Mouse (Mus musculus) MEL-GATA-1-ER (cell line): ENCODE results near the gene Nfatc3.

Experiments
- DNase-seq: peaks from one replicate; pipeline ENCODE4 v3.0.0-alpha.2; 2012; ENCODE audit warnings: low read depth; ENCODE audit errors: extremely low read depth

Nfatc3 gene

DNA sequence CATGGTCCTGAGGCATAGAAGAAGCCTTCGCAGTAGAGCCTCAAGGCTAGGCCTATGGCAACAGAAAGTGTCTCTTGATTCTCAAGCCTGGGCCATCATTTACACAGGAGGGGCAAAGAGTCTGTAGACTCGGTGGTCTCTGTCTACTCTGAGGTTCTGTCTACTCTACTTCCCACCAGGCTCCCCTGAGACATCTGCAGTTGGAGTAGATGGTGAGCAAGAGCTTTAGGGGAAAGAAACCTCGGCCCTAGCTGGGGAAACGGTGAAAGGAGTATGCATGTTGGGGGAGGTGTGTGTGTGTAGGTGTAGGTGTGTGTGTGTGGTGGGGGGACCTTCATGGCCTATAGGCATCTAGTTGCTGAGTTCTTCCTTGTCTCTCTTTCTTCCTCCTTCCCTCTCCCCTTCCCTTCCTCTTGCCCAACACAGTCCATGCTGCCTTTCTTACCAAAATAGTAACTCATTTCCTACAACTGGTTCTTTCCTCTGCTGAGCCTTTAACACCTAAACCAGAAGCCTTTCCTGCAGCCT is 2.1 kb upstream of the Nfatc3 start:
- DNase-seq = no peak

DNA sequence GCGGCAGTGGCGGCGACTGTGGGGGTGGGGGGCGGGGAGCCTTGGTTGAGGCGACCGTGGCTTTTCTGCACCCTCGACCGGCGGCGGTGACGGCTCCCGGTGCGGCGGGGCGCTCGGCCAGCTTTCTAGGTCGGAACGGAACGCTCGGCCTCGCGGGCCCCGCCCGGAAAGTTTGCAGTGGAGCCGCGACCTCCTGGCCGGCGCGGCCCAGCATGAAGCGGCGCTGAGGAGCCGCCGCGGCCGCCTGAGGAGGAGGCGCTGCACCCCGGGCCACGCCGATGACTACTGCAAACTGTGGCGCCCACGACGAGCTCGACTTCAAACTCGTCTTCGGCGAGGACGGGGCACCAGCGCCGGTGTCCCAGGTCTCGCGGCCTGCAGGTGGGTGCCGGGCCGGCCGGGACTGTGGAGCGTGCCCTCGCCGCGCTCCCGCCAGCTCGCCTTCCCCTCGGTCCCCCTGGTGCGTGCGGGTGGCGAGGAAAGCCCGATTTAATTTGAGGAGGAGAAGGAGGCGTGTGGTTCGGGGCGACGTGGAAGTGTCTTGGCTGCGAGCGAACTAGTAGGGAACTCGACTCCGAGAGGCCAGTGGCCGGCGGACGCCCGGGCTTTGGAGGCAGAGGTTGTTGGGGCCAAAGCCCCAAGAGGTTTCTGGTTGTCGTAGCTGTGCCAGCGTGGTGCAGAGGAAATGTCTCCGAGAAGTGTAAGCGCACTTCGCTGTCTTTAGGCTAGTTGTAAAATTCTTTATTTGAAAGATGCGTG is 1.2 kb downstream of the Nfatc3 start:
- DNase-seq = no peak

DNA sequence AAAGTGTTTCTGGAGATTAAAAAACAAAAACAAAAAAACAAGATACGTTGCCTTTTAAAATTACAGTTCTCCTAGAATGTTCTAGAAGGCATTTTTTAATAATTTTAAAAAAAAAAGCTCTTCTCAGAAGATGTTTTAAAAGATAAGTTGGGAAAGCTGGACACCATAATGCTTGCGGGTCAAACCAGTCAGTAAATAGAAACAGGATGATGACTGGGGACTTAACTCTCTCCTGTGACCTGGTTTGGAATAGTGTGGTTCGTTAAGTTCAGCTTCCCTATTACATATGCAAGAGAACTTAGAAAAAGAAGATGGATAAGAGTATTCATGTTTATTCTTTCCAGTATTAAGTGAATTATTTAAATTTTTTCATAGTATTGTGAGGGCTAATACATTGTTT is 1.9 kb downstream of the Nfatc3 start:
- no peak for DNase-seq

DNA sequence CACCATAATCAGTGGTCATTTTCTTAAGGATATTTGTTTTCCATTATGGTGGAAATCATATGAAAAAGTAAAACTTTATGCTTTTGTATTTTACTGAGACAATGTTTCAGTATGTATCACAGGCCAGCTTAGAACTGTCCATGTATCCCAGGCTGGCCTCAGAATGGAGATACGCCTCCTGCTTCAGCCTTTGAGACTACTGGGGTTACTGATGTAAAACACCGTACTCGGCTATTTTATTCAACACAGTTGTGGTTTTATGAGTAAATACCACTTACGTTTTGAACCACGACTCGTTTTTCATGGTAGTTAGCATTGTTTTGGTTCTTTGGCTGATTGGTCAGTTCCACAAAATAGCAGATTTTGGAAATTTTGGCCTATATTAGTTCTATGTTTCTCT is 3.0 kb downstream of the Nfatc3 start:
- no peak for DNase-seq

DNA sequence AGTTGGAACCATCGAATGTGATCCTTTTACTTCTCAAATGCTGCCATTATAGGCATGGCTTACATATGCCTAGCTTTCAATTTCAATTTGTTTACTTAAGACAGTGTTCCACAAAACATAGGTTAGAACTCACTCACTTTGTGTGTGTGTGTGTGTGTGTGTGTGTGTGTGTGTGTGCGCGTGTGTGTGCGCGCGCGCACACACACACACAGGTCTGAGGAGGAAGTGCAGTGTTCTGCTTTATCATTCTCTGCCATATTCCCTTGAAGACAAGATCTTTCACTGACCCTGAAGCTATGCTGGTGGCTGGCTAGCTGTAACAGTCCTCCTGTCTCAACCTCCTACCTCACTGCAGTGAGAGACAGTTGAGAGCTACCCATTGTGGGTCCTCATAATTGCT is 4.4 kb downstream of the Nfatc3 start:
- DNase-seq = peak; percentile 51

DNA sequence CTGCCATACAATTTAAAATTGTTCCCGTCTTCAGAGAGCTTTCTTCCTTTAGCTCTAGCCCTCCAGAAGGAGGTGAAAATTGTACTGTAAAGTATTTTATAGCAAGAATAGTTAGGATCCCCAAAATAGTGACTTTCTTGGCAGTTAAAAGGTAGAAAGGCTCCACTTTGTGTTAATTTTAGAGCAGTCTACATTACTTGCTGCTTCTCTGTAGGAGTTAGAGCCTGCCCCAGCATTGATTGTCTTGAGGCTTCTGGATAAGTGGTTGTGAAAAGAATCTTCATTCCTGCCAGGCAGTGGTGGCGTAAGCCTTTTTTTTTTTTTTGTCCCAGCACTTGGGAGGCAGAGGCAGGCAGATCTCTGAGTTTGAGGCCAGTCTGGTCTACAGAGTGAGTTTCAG is 8.1 kb downstream of the Nfatc3 start:
- DNase-seq = no peak

DNA sequence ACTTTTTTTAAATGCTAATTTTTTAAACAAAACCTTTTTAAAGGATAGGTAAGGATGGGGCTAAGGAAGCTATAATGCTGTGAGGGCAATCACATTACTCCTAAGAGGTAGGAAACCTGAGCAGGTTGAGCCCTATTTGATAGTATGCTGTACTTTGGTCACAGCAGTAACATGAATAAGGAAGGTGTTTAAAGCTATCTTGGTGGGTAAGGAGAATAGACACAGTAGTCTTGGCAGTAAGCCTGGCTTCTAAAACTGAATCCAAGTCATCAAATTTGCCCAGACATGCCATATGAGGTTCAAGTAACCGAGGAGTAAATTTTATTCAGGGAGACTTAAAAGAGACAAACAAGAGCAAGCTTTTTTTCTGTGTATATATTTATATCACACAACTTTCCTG is 10.9 kb downstream of the Nfatc3 start:
- DNase-seq = no peak

DNA sequence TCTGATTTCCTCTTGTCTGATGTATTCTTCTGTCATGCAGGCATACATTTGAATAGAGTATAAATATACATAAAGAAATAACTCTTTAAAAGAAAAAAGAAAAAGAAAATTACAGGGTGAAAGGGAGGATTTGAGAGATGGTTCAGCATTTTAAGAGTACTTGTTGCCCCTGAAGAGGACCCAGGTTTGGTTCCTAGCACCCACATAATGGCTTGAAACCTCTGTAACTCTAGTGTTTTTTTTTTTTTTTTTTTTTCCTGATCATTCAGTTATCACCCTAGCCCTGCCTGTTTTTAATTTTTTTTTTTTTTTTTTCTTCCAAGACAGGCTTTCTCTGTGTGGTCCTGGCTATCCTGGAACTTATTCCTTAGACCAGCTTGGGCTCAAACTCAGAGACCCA is 13.5 kb downstream of the Nfatc3 start:
- DNase-seq = no peak

DNA sequence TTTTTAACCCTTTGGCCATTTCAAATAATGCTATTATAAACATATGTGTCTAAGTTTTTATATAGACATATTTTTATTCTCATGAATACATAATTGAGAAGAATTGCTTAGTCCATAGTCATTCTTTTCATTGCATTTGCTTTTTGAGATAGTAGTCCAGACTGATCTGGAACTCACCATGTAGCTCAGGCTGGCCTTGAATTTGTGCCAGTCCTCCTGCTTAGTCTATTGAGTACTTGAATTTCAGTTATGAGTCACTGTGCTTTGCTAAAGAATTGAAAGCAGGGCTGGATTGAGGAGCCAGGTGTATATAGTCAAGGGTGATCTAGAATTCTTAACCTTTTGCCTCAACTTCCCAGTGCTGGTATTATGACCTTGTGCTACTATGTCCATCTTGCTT is 15.6 kb downstream of the Nfatc3 start:
- no peak for DNase-seq

DNA sequence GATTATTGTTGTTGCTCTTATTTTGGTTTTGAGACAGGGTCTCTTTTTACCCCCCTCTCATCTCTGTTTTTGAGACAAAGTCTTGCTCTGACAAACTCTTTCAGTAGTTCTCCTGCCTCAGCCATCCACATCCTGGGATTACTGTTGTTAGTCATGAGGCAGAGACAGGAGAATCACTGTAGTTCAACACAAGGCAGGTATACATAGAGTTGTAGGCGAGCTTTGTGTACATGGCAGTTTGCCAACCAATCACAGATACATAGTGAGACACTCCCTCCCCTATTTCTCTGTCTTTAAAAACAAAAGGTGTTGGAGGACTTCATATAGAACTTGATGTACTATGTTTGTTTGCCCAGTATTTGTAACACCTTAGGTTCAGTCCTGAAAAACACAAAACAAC is 16.0 kb downstream of the Nfatc3 start:
- DNase-seq = no peak

DNA sequence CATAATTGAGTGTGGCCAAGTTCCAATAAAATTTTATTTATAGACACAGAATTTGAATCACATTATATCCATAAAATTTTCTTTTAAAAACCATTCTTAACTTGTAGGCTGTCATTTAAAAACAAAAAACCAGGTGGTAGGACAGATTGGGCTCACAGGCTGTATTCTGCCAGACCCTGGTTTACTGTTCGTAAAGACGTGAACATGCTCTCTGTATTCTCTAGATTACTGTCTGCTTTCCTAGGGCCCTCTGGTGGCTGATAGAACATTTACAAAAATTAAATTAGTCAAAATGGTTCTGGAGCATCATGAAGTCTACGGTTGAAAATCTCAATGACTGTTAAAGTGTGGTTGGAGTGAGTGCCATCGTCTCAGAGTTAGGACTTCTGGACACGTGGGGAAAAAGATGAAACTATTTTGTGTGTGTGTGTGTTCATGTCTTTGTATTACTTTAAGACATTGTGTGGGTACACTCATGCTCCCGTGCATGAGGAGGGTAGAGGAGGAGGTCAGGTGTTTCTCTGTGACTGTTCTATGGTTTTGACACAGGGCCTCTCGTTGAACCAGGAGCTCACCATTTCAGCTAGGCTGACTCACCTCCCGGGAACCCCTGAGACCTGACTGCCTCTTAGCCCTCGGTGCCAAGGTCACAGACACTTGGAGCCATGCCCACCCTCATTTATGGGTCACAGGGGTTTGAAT is 16.7 kb downstream of the Nfatc3 start:
- DNase-seq = no peak

DNA sequence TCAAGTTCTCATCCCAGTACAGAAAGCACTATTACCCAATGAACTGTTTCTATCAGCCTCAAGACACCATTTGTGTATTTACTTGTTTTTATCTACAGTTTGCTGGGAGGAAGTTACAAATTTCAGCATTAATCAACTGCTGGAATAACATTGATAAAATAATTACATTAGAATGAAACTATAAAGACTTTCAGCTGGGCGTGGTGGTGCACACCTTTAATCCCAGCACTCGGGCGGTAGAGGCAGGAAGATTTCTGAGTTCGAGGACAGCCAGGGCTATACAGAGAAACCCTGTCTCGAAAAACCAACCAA is 17.2 kb downstream of the Nfatc3 start:
- DNase-seq = no peak

DNA sequence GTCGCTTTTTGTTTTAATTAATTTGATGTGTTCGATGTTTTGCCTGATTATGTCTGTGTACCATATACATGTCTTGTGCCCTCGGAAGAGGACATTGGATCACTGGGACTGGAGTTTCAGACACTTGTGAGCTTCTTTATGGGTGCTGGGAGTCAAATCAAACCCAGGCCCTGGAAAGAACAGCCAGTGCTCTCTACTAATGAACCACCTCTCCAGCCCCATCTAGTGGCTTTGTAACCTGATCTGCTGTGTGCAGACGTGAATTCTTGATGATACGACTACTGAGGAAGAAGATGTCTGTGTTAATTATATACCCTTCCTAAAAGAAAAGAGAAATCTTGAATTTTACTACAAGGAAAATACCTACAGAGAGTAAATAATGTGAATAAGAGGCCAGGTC is 18.0 kb downstream of the Nfatc3 start:
- no peak for DNase-seq

DNA sequence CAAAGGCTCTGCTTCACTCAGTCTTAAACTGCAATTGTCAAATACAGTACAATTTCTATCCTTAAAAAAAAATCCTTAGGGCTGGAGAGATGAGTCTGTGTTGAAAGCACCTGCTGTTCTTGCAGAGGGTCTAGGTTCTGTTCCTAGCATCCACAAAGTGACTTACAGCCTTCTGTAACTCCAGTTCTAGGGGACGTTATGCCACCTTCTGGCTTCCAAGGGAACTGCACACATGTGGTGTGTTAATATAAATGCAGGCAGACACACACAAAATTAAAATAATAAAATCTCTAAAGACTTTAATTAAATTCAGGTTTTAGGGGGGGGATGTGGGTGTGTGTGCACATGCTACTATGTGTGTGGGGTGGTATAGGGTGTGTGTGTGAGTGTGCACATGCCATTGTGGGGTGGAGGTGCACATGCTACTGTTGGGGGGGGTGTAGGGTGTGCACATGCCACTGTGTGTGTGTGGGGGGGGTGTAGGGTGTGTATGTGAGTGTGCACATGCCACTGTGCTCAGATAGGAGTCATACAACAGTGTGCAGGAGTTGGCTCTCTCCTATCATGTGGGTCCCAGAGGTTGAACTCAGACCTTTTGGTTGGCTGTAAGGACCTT is 18.9 kb downstream of the Nfatc3 start:
- DNase-seq = no peak

DNA sequence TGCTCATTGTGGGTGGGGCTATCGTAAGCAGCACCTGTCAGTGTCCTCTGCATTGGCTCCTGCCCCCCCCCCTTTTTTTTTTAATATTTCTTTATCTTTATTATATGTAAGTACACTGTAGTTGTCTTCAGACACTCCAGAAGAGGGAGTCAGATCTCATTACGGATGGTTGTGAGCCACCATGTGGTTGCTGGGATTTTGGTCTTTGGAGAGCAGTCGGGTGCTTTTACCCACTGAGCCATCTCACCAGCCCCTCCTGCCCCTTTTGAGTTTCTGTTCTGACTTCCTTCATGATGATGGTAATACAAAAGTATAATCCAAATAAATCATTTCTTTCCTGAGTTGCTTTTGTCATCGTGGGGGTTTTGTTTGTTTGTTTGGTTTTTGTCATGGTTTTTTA is 43.7 kb downstream of the Nfatc3 start:
- no peak for DNase-seq

DNA sequence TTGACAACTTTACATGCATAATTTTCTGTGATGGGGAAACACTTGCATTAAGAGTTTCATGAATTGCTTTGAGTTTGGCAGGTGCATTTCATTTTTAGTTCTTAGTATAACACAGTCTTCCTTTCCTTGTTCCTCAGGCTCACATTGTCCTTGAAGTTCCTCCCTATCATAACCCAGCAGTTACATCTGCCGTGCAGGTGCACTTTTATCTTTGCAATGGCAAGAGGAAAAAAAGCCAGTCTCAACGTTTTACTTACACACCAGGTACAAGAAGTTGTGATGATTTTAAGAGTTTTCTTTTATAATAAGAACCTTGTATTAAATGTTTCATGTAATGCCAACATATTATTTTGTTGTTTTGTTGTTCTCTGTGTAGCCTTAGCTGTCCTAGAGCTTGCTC is 45.2 kb downstream of the Nfatc3 start:
- no peak for DNase-seq

DNA sequence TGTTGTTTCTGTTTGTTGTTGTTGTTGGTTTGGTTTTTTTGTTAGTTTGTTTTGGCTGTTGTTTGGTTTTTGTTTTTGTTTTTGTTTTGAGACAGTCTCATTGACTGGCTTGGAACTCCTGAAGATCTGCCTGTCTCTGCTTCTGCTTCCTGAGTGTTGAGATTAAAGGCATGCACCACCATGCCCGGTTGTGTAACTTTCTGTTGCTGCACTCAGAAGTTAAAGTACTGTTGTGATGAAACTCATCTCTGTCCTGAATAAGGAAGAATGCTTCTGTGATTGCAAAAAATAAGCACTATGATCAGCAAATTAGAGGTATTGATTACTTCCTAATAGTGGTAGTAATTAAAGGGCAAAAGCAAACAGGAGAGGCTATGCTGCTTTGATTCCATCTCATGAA is 47.6 kb downstream of the Nfatc3 start:
- no peak for DNase-seq

DNA sequence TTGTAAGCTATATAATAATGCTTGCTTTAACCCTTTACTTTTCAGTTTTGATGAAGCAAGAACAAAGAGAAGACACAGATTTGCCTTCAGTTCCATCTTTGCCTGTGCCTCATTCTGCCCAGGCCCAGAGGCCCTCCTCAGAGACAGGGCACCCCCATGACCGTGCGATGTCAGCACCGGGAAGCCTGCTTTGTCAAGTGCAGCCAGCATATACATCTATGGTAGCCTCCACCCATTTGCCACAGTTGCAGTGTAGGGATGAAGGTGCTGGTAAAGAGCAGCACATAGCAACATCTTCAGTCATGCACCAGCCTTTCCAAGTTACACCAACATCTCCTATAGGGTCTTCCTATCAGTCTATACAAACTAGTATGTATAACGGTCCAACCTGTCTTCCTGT is 49.4 kb downstream of the Nfatc3 start:
- no peak for DNase-seq

DNA sequence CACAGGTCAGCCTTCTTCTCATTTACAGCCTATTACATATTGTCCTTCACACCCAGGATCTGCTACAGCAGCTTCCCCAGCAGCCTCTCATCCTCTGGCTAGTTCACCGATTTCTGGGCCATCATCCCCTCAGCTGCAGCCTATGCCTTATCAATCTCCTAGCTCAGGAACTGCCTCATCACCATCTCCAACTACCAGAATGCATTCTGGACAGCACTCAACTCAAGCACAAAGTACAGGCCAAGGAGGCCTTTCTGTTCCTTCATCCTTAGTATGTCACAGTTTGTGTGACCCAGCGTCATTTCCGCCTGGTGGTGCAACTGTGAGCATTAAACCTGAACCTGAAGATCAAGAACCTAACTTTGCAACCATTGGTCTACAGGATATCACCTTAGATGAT is 50.1 kb downstream of the Nfatc3 start:
- no peak for DNase-seq

DNA sequence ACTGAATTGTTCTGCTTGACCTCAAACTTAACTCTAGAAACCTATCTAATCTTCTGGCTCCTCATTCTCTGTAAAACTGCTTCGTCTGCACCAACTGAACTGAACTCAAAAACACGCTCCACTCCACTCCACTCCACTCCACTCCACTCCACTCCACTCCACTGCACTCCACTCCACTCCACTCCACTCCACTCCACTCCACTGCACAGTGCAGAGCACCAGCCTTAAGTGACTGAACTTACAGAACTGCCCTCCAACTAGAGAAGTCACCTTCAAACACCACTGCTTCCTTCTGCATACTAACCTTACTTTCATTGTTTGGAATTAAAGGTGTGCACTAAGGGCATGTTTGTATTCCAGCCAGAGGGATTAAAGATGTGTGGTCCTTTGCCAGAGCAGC is 53.4 kb downstream of the Nfatc3 start:
- DNase-seq = no peak

DNA sequence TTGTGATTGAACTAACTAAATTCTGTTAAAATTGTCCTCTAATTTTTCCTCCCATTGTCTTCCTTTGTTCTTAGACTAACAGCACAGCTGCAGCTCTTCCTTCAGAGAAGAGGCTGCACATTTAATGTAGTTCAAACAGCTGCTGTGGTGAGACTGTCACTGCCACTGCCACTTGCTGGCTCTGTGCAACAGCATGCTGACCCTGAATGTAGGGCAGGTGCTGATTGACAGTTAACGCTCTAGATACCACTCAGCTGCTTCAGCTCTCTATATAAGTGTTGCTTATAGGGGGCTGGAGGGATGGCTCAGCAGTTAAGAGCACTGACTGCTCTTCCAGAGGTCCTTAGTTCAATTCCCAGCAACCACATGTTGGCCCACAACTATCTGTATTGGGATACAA is 53.9 kb downstream of the Nfatc3 start:
- no peak for DNase-seq

DNA sequence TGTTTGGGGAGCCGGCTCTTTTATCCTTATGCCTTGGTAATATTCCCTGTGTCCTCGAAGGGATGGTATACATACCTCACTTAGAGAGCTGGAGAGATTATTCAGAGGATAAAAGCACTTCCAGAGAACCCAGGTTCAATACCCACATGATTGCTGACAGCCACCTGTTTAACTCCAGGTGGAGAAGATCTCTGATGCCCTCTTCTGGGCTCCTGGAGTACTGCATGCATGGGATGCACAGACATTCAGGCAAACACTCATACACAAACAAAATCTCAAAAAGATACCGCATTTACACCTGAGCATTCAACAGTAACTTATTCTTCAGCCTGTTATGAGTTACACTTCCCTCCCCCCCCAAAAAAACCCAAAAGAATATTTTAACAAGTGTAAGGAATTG is 57.3 kb downstream of the Nfatc3 start:
- no peak for DNase-seq

DNA sequence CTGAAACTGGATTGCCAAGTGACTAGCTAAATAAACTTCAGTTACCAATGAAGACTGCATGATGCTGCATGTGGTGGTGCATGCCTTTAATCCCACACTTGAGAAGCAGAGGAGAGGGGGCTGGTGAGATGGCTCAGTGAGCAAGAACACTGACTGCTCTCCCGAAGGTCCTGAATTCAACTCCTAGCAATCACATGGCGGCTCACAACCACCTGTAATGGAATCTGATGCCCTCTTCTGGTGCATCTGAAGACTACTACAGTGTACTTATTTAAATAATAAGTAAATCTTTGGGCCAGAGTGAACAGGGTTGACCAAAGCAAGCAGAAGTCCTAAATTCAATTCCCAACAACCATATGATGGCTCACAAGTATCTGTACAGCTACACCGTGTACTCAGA is 64.8 kb downstream of the Nfatc3 start:
- no peak for DNase-seq
